Mouse (Mus musculus) CH12.LX (cell line): Measurements from ENCODE around the gene Bcl2l14. TPM values are rescaled to one million over a fixed set of nuclear protein-coding genes. Genes with fewer than 3 reads are reported as not detected.
A peak's percentile ranks its signal among the peaks of the same experiment; 100 is the strongest.

Experiments
- DNase-seq: peaks from one replicate; pipeline ENCODE4 v3.0.0-alpha.2; 2013; ENCODE audit errors: extremely low read depth
- H3K27ac ChIP-seq: 2 replicates; pipeline ENCODE4 v1.5.1; 2012; ENCODE audit warnings: low read depth, mild to moderate bottlenecking, control low read depth, moderate library complexity; ENCODE audit not compliant: insufficient read depth
- H3K27me3 ChIP-seq: replicated peaks from 2 replicates; pipeline ENCODE3; 2012; ENCODE audit warnings: inconsistent platforms
- H3K36me3 ChIP-seq, 2 experiments: replicated peaks in 1 of 2; 2 replicates each; pipeline versions ENCODE3 to v1.6.1; 2012; ENCODE audit warnings: inconsistent platforms in 1 of 2, low read length in 1 of 2, mild to moderate bottlenecking in 1 of 2, mixed read lengths in 1 of 2, moderate library complexity in 1 of 2; ENCODE audit not compliant: control insufficient read depth in 1 of 2, insufficient read depth in 1 of 2
- H3K4me1 ChIP-seq, 2 experiments: 2 replicates each; pipeline ENCODE4 v1.6.1; 2012; ENCODE audit warnings: inconsistent platforms in 1 of 2, moderate library complexity in 1 of 2; ENCODE audit not compliant: insufficient read depth in 2 of 2, control insufficient read depth in 1 of 2
- H3K4me2 ChIP-seq: 2 replicates; pipeline ENCODE4 v1.6.1; 2012; ENCODE audit warnings: low read depth, mild to moderate bottlenecking, control low read depth; ENCODE audit not compliant: poor library complexity, insufficient read depth, severe bottlenecking
- H3K4me3 ChIP-seq, 3 experiments: fragments of 150-350 bp in 1 of 3; sonication (generic) in 1 of 3; replicated peaks in 1 of 3; 2 replicates each; pipeline versions ENCODE3 to v1.5.1; 2011 to 2012; ENCODE audit warnings: low read depth in 2 of 3, low read length in 2 of 3, mild to moderate bottlenecking in 2 of 3, moderate library complexity in 2 of 3, control low read depth in 1 of 3, improper control_type of control experiment in 1 of 3, inconsistent platforms in 1 of 3, mixed read lengths in 1 of 3; ENCODE audit not compliant: poor library complexity in 1 of 3
- H3K79me2 ChIP-seq: replicated peaks from 2 replicates; pipeline ENCODE4 v1.6.1; 2012; ENCODE audit warnings: mild to moderate bottlenecking, moderate library complexity; ENCODE audit not compliant: control insufficient read depth, poor library complexity, insufficient read depth, severe bottlenecking; ENCODE audit errors: extremely low read depth
- H3K9ac ChIP-seq: 2 replicates; pipeline ENCODE4 v1.6.1; 2012; ENCODE audit warnings: low read depth, mild to moderate bottlenecking, control low read depth, moderate library complexity; ENCODE audit not compliant: insufficient read depth
- H3K9me3 ChIP-seq: replicated peaks from 2 replicates; pipeline ENCODE3; 2012; ENCODE audit warnings: low read length, inconsistent platforms, mixed read lengths
- BHLHE40 ChIP-seq: IDR thresholded peaks from 2 replicates; pipeline ENCODE4 v1.6.1; 2011; ENCODE audit warnings: mild to moderate bottlenecking, low read depth, low read length, improper control_type of control experiment
- CTCF ChIP-seq, 2 experiments: IDR thresholded peaks in 1 of 2; conservative IDR thresholded peaks in 1 of 2; 2 replicates each; pipeline ENCODE4 v1.5.1; 2011 to 2012; ENCODE audit warnings: low read depth in 2 of 2, low read length in 2 of 2, improper control_type of control experiment in 1 of 2, inconsistent platforms in 1 of 2, mild to moderate bottlenecking in 1 of 2, moderate library complexity in 1 of 2
- IRF4 ChIP-seq: IDR thresholded peaks from 2 replicates; pipeline ENCODE4 v1.6.1; 2014; ENCODE audit warnings: low read depth, mild to moderate bottlenecking, inconsistent platforms, low read length, improper control_type of control experiment
- KAT2A ChIP-seq: IDR thresholded peaks from 2 replicates; pipeline ENCODE4 v1.6.1; 2012; ENCODE audit warnings: low read length, improper control_type of control experiment, inconsistent platforms; ENCODE audit not compliant: insufficient replicate concordance
- MAFK ChIP-seq: IDR thresholded peaks from 2 replicates; pipeline ENCODE4 v1.6.1; 2011; ENCODE audit warnings: low read length, improper control_type of control experiment; ENCODE audit not compliant: insufficient replicate concordance
- MEF2A ChIP-seq: IDR thresholded peaks from 2 replicates; pipeline ENCODE4 v1.6.1; 2014; ENCODE audit warnings: low read depth, mild to moderate bottlenecking, inconsistent platforms, low read length, improper control_type of control experiment, borderline replicate concordance
- NELFE ChIP-seq: IDR thresholded peaks from 2 replicates; pipeline ENCODE4 v1.6.1; 2011; ENCODE audit warnings: low read depth, low read length, improper control_type of control experiment
- NRF1 ChIP-seq: IDR thresholded peaks from 2 replicates; pipeline ENCODE4 v1.6.1; 2014; ENCODE audit warnings: low read depth, mild to moderate bottlenecking, inconsistent platforms, low read length, improper control_type of control experiment, moderate library complexity
- POLR2A ChIP-seq: IDR thresholded peaks from 2 replicates; pipeline ENCODE4 v1.6.1; 2011; ENCODE audit warnings: low read depth, mild to moderate bottlenecking, improper control_type of control experiment, low read length
- POLR2AphosphoS2 ChIP-seq: IDR thresholded peaks from 2 replicates; pipeline ENCODE4 v1.6.1; 2011; ENCODE audit warnings: low read depth, low read length, improper control_type of control experiment
- RAD21 ChIP-seq: IDR thresholded peaks from 2 replicates; pipeline ENCODE4 v1.6.1; 2011; ENCODE audit warnings: low read depth, mild to moderate bottlenecking, low read length, improper control_type of control experiment, moderate library complexity
- RCOR1 ChIP-seq: conservative IDR thresholded peaks from 2 replicates; pipeline ENCODE4 v1.6.1; 2012; ENCODE audit warnings: low read depth, mild to moderate bottlenecking, inconsistent platforms, low read length, improper control_type of control experiment
- SIN3A ChIP-seq: IDR thresholded peaks from 2 replicates; pipeline ENCODE4 v1.6.1; 2012; ENCODE audit warnings: low read length, improper control_type of control experiment, inconsistent platforms
- SMC3 ChIP-seq: IDR thresholded peaks from 2 replicates; pipeline ENCODE4 v1.6.1; 2011; ENCODE audit warnings: low read depth, low read length, improper control_type of control experiment
- TBP ChIP-seq: conservative IDR thresholded peaks from 2 replicates; pipeline ENCODE4 v1.6.1; 2011; ENCODE audit warnings: low read depth, low read length, improper control_type of control experiment
- TCF12 ChIP-seq: IDR thresholded peaks from 2 replicates; pipeline ENCODE4 v1.6.1; 2014; ENCODE audit warnings: low read depth, mild to moderate bottlenecking, inconsistent platforms, low read length, improper control_type of control experiment
- UBTF ChIP-seq: IDR thresholded peaks from 2 replicates; pipeline ENCODE4 v1.6.1; 2012; ENCODE audit warnings: low read depth, mild to moderate bottlenecking, inconsistent platforms, low read length, improper control_type of control experiment, moderate library complexity
- ZC3H11A ChIP-seq: IDR thresholded peaks from 2 replicates; pipeline ENCODE4 v1.6.1; 2012; ENCODE audit warnings: low read depth, mild to moderate bottlenecking, inconsistent platforms, low read length, improper control_type of control experiment
- ZKSCAN1 ChIP-seq: IDR thresholded peaks from 2 replicates; pipeline ENCODE4 v1.6.1; 2012; ENCODE audit warnings: low read depth, inconsistent platforms, low read length, improper control_type of control experiment, borderline replicate concordance
- dilution Hi-C: fragments of 300-500 bp; cut with MboI; formaldehyde crosslinking; loops from 2 replicates; pipeline ENCODE4 v1.14.3; 2020; ENCODE audit warnings: low sequenced_read_pairs; ENCODE audit not compliant: extremely low pct_unique_long_range_greater_than_20kb, extremely low pct_ligation_motif_present
- in situ Hi-C: fragments of 300-500 bp; cut with MboI; formaldehyde crosslinking; loops from 3 replicates; pipeline ENCODE4 v1.14.3; 2019; ENCODE audit warnings: low sequenced_read_pairs, low pct_ligation_motif_present, low pct_unique_long_range_greater_than_20kb, mixed read lengths
- polyA plus RNA-seq: library from polyadenylated mRNA; unstranded; fragments of >175 nt; gene quantifications from 2 replicates; pipeline ENCODE4 v1.2.1, GENCODE M21; 2012; ENCODE audit warnings: low read depth; ENCODE audit not compliant: insufficient read length
- total RNA-seq, 2 experiments: library from RNA; depleted of rRNA; stranded (reverse); fragments of 300-350 nt in 1 of 2; fragments of >200 nt in 1 of 2; gene quantifications; 2 replicates each; pipeline ENCODE4 v1.2.3; 2012 to 2014

The Bcl2l14 gene
- total and polyA plus RNA-seq, 3 experiments, result 0.93 to 4.4 (median 3.0) TPM

DNA sequence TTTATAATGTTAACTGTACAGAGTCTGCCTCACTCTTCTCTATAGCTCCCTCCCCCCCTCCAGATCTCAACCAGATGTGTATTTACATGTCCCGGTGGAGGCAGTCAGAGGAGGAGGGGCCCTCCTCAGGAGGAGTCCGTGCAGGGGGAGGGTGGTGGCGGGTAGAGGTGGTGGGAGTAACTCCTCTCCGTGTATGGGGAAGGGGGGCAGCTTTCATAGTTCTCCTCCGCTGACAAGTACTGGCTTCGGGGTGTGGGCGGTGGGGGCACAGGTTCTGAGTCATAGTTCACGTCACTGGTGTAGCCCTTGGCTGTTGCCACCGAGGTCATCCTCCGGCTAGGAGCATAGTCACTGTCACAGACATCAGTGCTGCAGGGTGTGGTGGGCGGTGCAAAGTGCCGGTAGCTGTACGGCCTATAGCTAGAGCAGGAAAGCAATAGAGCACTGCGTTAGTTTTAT lies 54.6 kb downstream of the Bcl2l14 start:
- Histone ChIP-seq H3K27ac (no peak overlapping the region), H3K4me1 (peaks cover 2 to 17% of the 10 kb centered on the region in 2 experiments; a peak in 3 of 4 replicates), H3K4me3 (no peak overlapping the region), H3K79me2 (no peaks in the 10 kb centered on the region), H3K27me3 (no peaks in the 10 kb centered on the region), H3K4me2 (no peak overlapping the region), H3K9ac (no peak overlapping the region), H3K36me3 (peaks cover 46 to 82% of the 10 kb centered on the region in 2 experiments), H3K9me3 (no peaks in the 10 kb centered on the region)
- DNase-seq, result peak; percentile 43
- no peak for TF ChIP-seq MEF2A
- TF ChIP-seq TCF12, result no peak
- no peak for TF ChIP-seq RCOR1
- dilution Hi-C loops, result no loop called here
- in situ Hi-C loops, result no loop called here

DNA sequence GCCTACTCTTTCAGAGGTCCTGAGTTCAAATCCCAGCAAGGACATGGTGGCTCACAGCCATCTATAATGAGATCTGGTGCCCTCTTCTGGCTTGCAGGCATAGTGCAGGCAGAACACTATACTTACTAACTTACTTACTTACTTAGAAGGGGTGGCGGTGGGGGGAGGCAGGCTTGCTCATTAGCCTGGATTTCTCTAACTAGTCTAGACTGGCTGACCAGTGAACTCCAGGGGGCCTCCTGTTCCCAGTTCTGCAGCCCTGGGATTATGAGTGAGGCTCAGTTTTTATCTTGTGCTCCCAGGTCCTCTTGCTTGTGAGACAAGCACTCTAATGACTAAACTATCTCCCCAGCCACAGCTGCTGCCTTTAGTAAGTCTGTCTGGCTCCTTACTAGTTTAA lies 58.0 kb downstream of the Bcl2l14 start:
- Histone ChIP-seq H3K4me2 (no peak overlapping the region), H3K36me3 (peaks cover 56 to 93% of the 10 kb centered on the region in 2 experiments), H3K79me2 (no peaks in the 10 kb centered on the region), H3K4me1 (peaks cover 2 to 15% of the 10 kb centered on the region in 2 experiments; a peak in 3 of 4 replicates), H3K27me3 (no peaks in the 10 kb centered on the region), H3K9ac (no peak overlapping the region), H3K9me3 (no peaks in the 10 kb centered on the region), H3K4me3 (no peak overlapping the region), H3K27ac (no peak overlapping the region)
- no peak for DNase-seq
- TF ChIP-seq ZKSCAN1 (no peak), CTCF (conservative IDR thresholded peaks at IDR 0.05 in 1 of 2, IDR thresholded peaks at IDR 0.05 in 1 of 2; ENCODE audit: low read depth in 2 of 2, low read length in 2 of 2) (peak; percentile 34 to 43; a peak in 2 of 4 replicates), KAT2A (no peak), NRF1 (no peak), TBP (no peak), SMC3 (peak; percentile 37; the same call in 1 of the 2 replicates), IRF4 (no peak), MAFK (no peak), SIN3A (no peak), ZC3H11A (no peak), POLR2A (no peak), BHLHE40 (no peak), RAD21 (peak; percentile 10), NELFE (no peak), UBTF (no peak), TCF12 (no peak), POLR2AphosphoS2 (no peak)
- dilution Hi-C loops, result no loop called here
- in situ Hi-C loops, result no loop called here
